Mouse (Mus musculus): ENCODE measurements around the gene Lnx2.

DNA sequence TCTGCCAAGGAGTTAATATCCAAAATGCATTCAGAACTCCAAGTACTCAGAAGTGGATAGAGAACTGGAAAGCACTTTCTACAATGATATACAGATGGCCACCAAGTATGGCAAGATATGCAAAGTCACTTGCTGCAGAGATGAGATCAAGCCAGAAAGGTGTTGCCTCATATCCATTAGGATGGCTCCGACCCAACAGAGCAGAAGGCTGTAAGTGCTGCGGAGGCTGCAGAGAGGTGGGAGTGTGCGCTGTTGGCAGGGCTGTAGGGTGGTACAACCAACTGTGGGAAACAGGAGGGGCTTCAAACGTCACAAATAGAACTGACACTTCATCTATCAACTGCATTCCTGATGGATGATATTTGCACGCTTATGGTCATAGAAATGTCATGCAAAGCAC, 7.5 kb downstream of the Lnx2 start:
- TF ChIP-seq CTCF (IDR thresholded peaks at IDR 0.05; ENCODE audit: borderline replicate concordance, control insufficient read depth, extremely low read depth, insufficient read depth, low read length, poor library complexity) (no peak), POLR2A (IDR thresholded peaks at IDR 0.05; ENCODE audit: control insufficient read depth, extremely low read depth, insufficient read depth, low read length, poor library complexity) (no peak)
